Mouse (Mus musculus) liver, adult 2 months (tissue): ENCODE measurements around the gene Mrtfa.

Source experiments
- CTCF ChIP-seq: fragments of 200-500 bp; IDR thresholded peaks from 2 replicates; pipeline ENCODE4 v1.5.1; 2011; ENCODE audit warnings: low read depth, low read length, control low read depth
- POLR2A ChIP-seq: fragments of 200-500 bp; IDR thresholded peaks from 2 replicates; pipeline ENCODE4 v1.6.1; 2011; ENCODE audit warnings: low read length, control low read depth; ENCODE audit not compliant: insufficient read depth; ENCODE audit errors: extremely low read depth

DNA sequence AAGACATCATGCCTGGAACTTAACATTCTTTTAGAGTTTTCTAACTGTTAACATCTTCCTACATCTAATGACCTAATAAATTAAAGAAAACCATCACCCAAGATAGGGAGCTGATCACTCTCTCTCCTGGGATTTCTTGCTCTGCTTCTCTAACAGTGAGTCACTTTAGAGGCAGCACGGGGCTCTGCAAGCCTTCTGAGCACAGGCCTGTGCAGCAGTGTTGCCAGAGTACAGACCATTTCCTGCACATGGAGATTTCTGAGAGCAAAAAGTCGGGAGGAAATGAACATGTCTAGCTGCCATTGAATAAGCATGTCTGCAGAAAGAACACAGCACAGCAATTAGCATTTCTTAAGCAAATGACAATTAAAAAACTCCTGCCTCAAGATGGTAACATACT, 116.8 kb downstream of the Mrtfa start:
- TF ChIP-seq CTCF = no peak
- no peak for TF ChIP-seq POLR2A
